Mouse (Mus musculus) intestine, embryonic 16.5 days (tissue): ENCODE data around the gene Rps18. TPM values are rescaled to one million over a fixed set of nuclear protein-coding genes. Genes with fewer than 3 reads are reported as not detected.

Experiments used
- ATAC-seq: fragments of 200-750 bp; cut with Nextera tagmentation; 2 replicates; pipeline ENCODE4 v1.8.0; 2017; ENCODE audit warnings: moderate TSS enrichment, moderate library complexity
- H3K27ac ChIP-seq: fragments of 300-500 bp; sonication (generic); 2 replicates; pipeline ENCODE4 v1.5.1; 2014; ENCODE audit warnings: mild to moderate bottlenecking, low read length
- H3K27me3 ChIP-seq: fragments of 300-500 bp; sonication (generic); replicated peaks from 2 replicates; pipeline ENCODE4 v1.6.1; 2014; ENCODE audit warnings: low read length, control low read depth, mixed read lengths; ENCODE audit not compliant: control insufficient read depth, insufficient read depth
- H3K36me3 ChIP-seq: fragments of 300-500 bp; sonication (generic); 2 replicates; pipeline ENCODE4 v1.6.1; 2014; ENCODE audit warnings: low read length, control low read depth; ENCODE audit not compliant: control insufficient read depth, insufficient read depth
- H3K4me1 ChIP-seq: fragments of 300-500 bp; sonication (generic); 2 replicates; pipeline ENCODE4 v1.6.1; 2014; ENCODE audit warnings: low read length, control low read depth, mixed read lengths; ENCODE audit not compliant: control insufficient read depth, insufficient read depth
- H3K4me2 ChIP-seq: fragments of 300-500 bp; sonication (generic); 2 replicates; pipeline ENCODE4 v1.6.1; 2014; ENCODE audit warnings: low read depth, low read length, control low read depth
- H3K4me3 ChIP-seq: fragments of 300-500 bp; sonication (generic); 2 replicates; pipeline ENCODE4 v1.5.1; 2014; ENCODE audit warnings: mild to moderate bottlenecking, low read length
- H3K9ac ChIP-seq: fragments of 300-500 bp; sonication (generic); 2 replicates; pipeline ENCODE4 v1.6.1; 2014; ENCODE audit warnings: low read depth, low read length
- H3K9me3 ChIP-seq: fragments of 300-500 bp; sonication (generic); 2 replicates; pipeline ENCODE4 v1.6.1; 2016; ENCODE audit warnings: low read length, control low read depth; ENCODE audit not compliant: control insufficient read depth
- WGBS: fragments of 180-500 bp; shearing (Covaris S2); extraction: QIAGEN DNeasy Blood & Tissue Kit; methylation state at CpG from one replicate; pipeline ENCODE4 v1.1.7; 2014; 5-methylcytosine and 5-hydroxymethylcytosine counted together
- polyA plus RNA-seq: library from polyadenylated mRNA; unstranded; fragments of >200 nt; fragmentation: Nextera tagmentation; extraction: Ambion mirVana; gene quantifications from 2 replicates; pipeline ENCODE4 v1.2.1, GENCODE M21; 2015

Rps18 gene
- polyA plus RNA-seq, 1 experiment from 2014 or later: 1,902 TPM

DNA sequence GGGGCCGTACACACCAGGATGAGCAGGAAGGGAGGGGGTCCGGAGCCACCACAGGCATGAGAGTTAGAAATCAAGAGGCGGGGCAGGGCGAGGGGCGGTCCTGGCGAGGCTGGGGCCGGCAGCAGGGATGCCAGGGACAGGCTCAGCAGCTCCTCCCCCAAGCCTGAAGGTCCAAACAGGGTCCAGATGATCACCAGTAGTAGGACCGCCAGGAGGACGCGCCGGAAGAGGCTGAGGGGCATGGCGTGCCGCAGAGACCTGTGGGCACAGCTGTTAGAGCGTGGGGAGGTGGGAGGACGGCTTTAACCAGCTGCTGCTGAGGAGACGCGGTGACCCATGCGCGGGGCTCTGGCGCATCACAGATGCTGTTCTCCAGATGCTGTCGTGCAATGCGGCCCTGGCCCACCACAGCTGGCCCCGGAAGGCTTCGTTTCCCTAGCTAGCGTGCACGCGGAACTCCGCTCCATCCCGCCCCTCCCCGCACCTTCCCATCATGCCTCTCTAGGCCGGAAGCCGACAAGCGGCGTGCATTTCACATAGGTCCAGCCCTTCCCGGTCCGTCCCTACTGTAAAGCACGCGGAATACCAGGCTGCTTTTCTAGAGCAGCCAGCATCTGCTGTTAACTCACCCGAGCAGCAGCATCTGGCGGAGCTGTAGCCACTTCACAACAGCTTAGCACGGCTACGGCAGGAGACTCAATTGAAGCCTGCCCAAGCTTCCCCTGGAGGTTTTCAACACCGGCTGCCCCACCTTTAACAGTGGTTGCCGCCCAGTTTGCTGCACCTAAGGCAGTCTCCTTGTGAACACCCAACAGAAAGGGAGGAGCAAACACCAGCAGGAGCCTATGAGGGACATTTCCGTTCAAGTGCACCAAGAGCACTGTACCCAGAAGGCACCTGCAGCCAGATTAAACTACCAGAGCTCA, 4.5 kb downstream of the Rps18 start, which contains the start of gene B3galt4:
Gene B3galt4, minus strand, starts transcription at position 468 of the 926 bp plus-strand sequence.
- peaks cover 54% of the 10 kb centered on the region for H3K4me1 ChIP-seq
- peak within 1 kb of the TSS; percentile 98 for H3K27ac ChIP-seq
- under 1% methylated on average over 45 of the region's 45 CpGs for WGBS
- H3K4me3 ChIP-seq: peak within 1 kb of the TSS; percentile 61
- ATAC-seq: peak; percentile 81
- no peaks in the 10 kb centered on the region for H3K27me3 ChIP-seq
- 0 out of 2 replicates have a peak, but pooled peaks cover 2% of the 10 kb centered on the region for H3K36me3 ChIP-seq
- no peaks in the 10 kb centered on the region for H3K9me3 ChIP-seq
- H3K9ac ChIP-seq: peak within 1 kb of the TSS; percentile 95
- peak within 1 kb of the TSS; percentile 91 for H3K4me2 ChIP-seq

DNA sequence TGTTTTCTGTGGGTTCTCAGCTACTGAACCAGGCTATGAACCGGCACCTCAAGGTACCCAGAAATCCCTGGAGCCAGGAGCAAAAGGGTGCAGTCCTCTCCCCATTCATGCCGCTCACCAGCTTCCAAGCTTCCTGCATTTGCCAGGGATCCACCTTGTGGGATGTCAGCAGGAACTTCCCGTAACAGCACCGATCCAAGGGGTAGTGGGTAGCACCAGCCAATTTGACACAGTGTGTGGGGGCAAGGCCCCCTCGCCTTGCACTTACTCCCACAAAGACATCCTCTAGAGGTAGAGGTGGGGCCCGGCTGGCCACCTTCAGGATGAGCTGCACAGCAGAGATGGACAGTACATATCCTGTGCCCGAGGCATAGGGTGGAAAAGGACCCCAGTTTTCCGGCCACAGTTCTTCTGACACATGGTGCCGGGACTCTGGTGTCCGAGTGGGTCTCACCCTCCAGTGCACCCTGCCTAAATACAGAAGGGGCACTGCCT, 5.6 kb downstream of the Rps18 start:
- H3K27me3 ChIP-seq: no peaks in the 10 kb centered on the region
- peak overlapping the region; percentile 98 for H3K27ac ChIP-seq
- peak overlapping the region; percentile 91 for H3K4me2 ChIP-seq
- H3K9me3 ChIP-seq: no peaks in the 10 kb centered on the region
- H3K9ac ChIP-seq: peak overlapping the region; percentile 95
- 0 out of 2 replicates have a peak, but pooled peaks cover 2% of the 10 kb centered on the region for H3K36me3 ChIP-seq
- 78% methylated on average over 10 of the region's 10 CpGs for WGBS
- H3K4me3 ChIP-seq: peak overlapping the region; percentile 61
- peaks cover 54% of the 10 kb centered on the region for H3K4me1 ChIP-seq
- no peak for ATAC-seq

DNA sequence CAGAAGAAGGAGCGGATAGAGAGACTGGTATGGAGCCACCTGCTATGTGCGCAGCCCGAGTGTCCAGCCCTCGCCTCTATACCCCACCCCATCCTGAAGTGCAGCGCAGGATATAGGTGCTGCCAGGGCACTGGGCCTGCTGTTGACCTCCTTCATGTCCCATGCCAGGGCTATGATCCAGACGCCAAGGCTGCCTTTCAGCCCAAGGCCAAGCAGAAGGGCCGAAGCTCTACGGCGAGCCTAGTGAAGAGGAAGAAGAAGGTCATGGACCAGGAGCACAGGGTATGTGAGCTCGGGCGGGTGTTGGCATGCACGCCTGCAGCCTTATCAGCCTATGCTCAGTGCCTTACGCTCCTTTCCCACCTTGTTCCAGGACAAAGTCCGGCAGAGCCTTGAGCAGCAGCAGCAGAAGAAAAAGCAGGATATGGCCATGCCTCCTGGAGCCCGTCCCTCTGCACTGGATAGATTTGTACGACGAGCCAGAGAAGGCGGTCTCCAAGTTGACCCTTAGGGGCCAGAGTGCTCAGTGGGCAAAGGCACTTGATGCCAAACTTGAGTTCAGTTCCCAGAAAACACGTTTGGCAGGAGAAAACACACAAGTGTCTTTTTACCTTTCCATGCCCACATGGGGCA, 6.8 kb downstream of the Rps18 start:
- peak overlapping the region; percentile 40; the same call in 1 of the 2 replicates for H3K9ac ChIP-seq
- H3K9me3 ChIP-seq: no peaks in the 10 kb centered on the region
- H3K4me2 ChIP-seq: peak overlapping the region; percentile 91; the same call in 1 of the 2 replicates
- peak; percentile 70 for ATAC-seq
- peak overlapping the region; percentile 61; the same call in 1 of the 2 replicates for H3K4me3 ChIP-seq
- H3K36me3 ChIP-seq: peaks cover 9% of the 10 kb centered on the region; the same call in 1 of the 2 replicates
- H3K27ac ChIP-seq: peak overlapping the region; percentile 98
- no peaks in the 10 kb centered on the region for H3K27me3 ChIP-seq
- WGBS: 65% methylated on average over 19 of the region's 19 CpGs
- H3K4me1 ChIP-seq: peaks cover 46% of the 10 kb centered on the region

DNA sequence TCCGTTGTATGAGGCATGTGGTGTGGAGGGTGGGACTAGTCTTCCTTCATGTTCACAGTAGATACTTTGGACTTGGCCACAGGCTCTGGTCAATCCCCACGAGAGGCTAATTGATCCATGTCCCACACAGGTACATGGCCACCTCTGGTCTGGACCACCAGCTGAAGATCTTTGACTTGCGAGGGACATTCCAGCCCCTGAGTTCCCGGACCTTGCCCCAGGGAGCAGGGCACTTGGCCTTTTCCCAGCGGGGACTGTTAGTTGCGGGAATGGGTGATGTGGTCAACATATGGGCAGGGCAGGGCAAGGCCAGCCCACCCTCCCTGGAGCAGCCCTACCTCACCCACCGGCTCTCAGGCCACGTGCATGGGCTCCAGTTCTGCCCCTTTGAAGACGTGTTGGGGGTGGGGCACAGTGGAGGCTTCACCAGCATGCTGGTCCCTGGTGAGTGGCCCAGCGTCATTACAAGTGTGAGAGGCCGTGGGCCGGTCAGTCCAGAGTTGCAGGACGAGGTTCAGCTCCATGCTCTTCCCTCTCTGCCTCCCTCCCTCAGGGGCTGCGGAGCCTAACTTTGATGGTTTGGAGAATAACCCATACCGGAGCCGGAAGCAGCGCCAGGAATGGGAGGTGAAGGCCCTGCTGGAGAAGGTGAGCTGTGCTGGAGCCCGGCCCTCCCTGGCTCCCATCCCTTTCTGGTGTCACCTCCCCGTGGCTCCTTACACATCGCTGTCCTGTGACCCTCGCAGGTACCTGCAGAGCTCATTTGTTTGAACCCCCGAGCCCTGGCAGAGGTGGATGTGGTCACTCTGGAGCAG, 7.5 kb downstream of the Rps18 start:
- Histone ChIP-seq H3K9ac (peak overlapping the region; percentile 40; the same call in 1 of the 2 replicates), H3K4me3 (0 out of 2 replicates have a peak overlapping the region, but pooled peaks have one; percentile 5), H3K9me3 (no peaks in the 10 kb centered on the region), H3K4me1 (peaks cover 39% of the 10 kb centered on the region), H3K27me3 (no peaks in the 10 kb centered on the region), H3K4me2 (peak overlapping the region; percentile 91; the same call in 1 of the 2 replicates), H3K27ac (peak overlapping the region; percentile 98), H3K36me3 (peaks cover 14% of the 10 kb centered on the region; the same call in 1 of the 2 replicates)
- 82% methylated on average over 22 of the region's 22 CpGs for WGBS
- no peak for ATAC-seq

DNA sequence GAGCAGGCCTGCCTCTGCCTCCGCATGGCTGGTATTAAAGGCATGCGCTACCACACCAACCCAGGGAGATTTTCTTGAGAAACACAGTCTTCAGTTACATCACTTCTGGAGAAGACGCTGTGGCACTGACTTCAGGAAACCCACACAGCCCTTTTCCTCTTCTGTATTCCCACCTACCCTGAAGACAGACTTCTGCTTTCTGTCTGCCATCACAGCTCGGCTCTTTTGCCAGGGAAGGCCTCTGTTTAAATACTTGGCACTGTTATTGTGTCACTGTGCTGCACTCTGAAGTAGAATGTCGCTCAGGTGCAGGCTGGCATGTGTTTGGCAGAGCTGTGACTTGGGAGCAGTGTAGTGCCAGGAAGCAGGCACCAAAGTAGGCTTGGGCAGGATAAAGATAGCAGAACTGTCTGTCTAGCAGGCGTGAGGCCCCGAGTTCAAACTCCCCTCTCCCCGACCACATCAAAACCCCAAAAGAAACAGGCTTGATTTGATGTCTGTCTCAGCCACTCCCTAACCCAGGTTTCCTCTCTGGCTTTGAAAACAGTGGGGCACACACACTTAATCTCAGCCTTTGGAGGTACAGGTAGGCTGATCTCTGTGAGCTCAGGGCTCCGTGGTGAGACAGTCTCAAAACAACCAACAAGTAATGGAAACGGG, 8.2 kb downstream of the Rps18 start:
- peaks cover 17% of the 10 kb centered on the region; the same call in 1 of the 2 replicates for H3K36me3 ChIP-seq
- peaks cover 32% of the 10 kb centered on the region for H3K4me1 ChIP-seq
- H3K27me3 ChIP-seq: no peaks in the 10 kb centered on the region
- ATAC-seq: no peak
- 90% methylated on average over 10 of the region's 10 CpGs for WGBS
- H3K27ac ChIP-seq: no peak overlapping the region
- no peak overlapping the region; the same call in 1 of the 2 replicates for H3K4me2 ChIP-seq
- H3K9me3 ChIP-seq: no peaks in the 10 kb centered on the region
- H3K4me3 ChIP-seq: no peak overlapping the region
- H3K9ac ChIP-seq: no peak overlapping the region

DNA sequence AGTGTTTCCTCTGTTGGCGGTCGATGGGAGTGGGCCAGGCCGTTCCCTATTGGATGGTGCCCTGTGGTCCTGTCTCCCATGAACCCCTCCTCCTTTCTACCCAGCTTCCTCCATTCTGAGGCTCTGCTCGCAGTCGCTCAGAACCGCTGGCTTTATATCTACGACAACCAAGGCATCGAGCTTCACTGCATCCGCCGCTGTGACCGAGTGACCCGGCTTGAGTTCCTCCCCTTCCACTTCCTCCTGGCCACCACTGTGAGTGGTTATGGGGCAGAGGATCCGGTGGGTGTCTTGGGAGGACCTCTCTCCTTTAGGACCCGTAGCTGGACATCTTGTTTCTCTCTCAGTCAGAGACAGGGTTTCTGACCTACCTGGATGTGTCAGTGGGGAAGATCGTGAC, 12.3 kb downstream of the Rps18 start:
- no peak for ATAC-seq
- no peaks in the 10 kb centered on the region for H3K27me3 ChIP-seq
- peaks cover 17% of the 10 kb centered on the region; the same call in 1 of the 2 replicates for H3K36me3 ChIP-seq
- no peak overlapping the region for H3K9ac ChIP-seq
- H3K9me3 ChIP-seq: no peaks in the 10 kb centered on the region
- peaks cover 24% of the 10 kb centered on the region for H3K4me1 ChIP-seq
- 93% methylated on average over 15 of the region's 15 CpGs for WGBS
- no peak overlapping the region for H3K27ac ChIP-seq
- no peak overlapping the region for H3K4me3 ChIP-seq
- no peak overlapping the region for H3K4me2 ChIP-seq

DNA sequence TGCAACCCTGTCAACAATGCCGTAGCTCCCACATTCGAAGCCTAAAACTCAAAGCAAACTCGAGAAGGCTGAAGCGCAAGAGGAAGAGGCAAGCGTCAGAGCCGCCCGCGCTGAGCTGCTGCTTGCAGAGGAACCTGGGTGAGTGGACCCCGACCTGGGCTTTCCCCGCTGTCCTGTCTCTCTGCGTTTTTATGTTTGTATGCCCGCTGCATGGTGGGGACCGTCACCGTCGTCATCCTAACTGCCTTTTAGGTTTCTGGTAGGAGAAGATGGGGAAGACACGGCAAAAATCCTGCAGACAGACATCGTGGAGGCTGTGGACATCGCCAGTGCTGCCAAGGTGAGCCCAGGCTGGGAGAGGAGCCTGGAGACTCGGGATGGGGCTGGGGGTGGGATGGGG, 14.4 kb downstream of the Rps18 start:
- no peak for ATAC-seq

DNA sequence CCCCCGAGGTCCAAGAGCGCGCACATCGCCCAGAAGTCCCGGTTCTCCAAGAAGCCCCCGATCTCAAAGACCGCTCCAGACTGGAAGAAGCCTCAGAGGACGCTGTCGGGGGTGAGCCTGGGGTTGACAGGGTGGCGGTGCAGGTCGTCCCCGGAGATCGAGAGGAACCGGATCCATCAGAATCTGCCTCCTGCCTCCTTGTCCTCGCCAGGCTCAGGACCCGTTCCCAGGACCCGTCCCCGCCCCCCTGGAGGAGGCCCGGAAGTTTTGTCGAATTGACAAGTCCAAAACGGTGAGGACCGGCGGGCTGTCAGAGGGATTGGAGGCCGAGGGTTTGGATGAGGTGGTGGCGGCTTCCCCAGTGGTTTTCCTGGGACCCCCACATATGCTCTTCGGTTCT, 14.8 kb downstream of the Rps18 start:
- Histone ChIP-seq H3K36me3 (peaks cover 19% of the 10 kb centered on the region), H3K9ac (peak overlapping the region; percentile 87), H3K4me3 (peak overlapping the region; percentile 85), H3K4me2 (peak overlapping the region; percentile 92), H3K27ac (no peak overlapping the region), H3K27me3 (no peaks in the 10 kb centered on the region), H3K9me3 (no peaks in the 10 kb centered on the region), H3K4me1 (peaks cover 19% of the 10 kb centered on the region)
- 2% methylated on average over 26 of the region's 26 CpGs for WGBS
- ATAC-seq: peak; percentile 3; the same call in 1 of the 2 replicates

More for the DNA sequence above, 14.4 kb downstream of the Rps18 start:
- Histone ChIP-seq H3K27ac (no peak overlapping the region), H3K27me3 (no peaks in the 10 kb centered on the region), H3K9me3 (no peaks in the 10 kb centered on the region), H3K36me3 (peaks cover 19% of the 10 kb centered on the region), H3K9ac (peak overlapping the region; percentile 87), H3K4me3 (peak overlapping the region; percentile 85), H3K4me2 (peak overlapping the region; percentile 92), H3K4me1 (peaks cover 19% of the 10 kb centered on the region)
- 52% methylated on average over 19 of the region's 19 CpGs for WGBS
